Mouse (Mus musculus) large intestine, adult 2 months (tissue): ENCODE measurements at regions not wholly inside any gene's neighbourhood (a gene's known extent, or its start where the extent isn't known, plus 50 kb on each side); places are given as distances from the start of the nearest gene placed in this dataset.

Experiments used
- DNase-seq: peaks from one replicate; pipeline ENCODE4 v3.0.0-alpha.2; 2012; ENCODE audit warnings: low read depth, low spot score
- WGBS: fragments of 180-500 bp; shearing (Covaris S2); methylation state at CpG from one replicate; pipeline ENCODE4 v1.1.7; 2018; 5-methylcytosine and 5-hydroxymethylcytosine counted together

GRCm38 (mm10) chr1:61050346-61050745 lies 72.6 kb downstream of the Icos start:
- DNase-seq = no peak
- 75% methylated on average over 4 of the region's 4 CpGs for WGBS

DNA sequence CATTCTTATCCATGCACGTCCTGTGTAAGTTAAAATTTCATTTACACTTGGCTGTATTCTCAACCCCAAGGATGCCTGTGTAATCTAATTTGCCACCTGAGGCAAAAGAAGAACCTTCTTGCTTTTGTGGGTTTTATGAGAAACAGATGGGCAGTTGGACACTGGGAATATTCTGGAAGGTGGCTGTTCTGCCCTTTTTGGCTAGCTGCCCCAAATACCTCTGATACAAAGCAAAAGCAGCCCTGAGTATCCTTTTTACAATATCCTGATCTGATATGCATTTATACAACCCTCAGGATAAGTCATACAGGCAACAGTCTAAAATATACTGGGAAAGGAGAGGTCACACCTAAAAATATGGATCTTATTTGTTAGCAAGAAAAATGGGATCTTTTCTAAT lies 75.9 kb downstream of the Icos start:
- DNase-seq = no peak
- whole genome bisulfite sequencing = 82% methylated on average over 1 of the region's 1 CpGs

- no peak for DNase-seq
- WGBS = 80% methylated on average over 6 of the region's 6 CpGs
Measured at GRCm38 (mm10) chr1:61054391-61054790, 76.7 kb downstream of the Icos start.

DNA sequence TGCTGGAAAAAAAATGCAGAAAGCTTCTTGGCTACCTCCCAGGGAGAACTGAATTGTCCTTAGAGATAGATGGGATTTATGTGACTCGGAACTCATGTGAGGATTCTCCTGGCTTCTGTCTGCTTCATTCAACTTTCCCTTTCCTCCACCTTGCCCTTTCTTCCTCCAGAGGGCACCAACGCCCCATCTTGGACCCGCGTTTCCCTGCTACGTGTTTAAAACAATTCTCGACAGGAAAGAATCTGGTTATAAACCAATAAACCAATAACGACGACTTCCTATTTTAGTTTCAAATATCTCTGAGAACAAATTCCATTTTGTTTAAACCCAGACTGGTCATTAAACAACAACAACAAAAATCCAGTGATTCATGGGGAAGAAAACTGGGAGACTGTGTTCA lies 77.4 kb downstream of the Icos start:
- peak; percentile 19 for DNase-seq
- WGBS = 2% methylated on average over 8 of the region's 8 CpGs

DNA sequence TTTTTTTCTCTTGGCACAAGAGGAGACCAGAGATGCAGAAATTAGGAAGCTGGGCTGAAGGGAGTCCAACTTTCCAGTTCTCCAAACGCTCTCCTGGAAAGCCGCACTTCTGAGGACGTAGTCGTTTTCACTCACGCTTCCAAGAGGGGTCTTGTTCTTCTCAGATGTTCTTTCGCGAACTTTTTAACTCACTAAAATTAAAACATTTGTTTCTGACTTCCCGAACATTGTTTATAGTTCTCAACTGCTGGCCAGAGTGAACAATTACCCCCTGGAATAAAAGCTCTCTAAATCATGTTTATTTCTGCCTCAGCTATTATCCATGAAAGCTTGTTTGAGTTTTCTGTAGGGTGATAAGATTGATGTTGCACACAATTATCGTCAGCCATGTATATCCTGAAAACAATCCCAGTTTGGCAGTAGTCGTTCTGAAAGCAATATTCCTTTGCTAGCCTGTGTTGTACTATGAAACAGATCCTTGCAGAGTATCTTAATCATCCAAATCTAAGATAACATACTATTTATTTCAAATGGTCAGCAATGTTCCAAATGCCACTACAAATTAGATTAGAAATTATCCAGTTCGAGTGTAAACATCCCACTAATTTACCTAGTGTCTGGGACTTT lies 82.3 kb downstream of the Icos start:
- 56% methylated on average over 11 of the region's 11 CpGs for WGBS
- DNase-seq = no peak

- WGBS = 81% methylated on average over 3 of the region's 3 CpGs
- DNase-seq = no peak
Measured at GRCm38 (mm10) chr1:61061892-61062460, 84.2 kb downstream of the Icos start.

DNA sequence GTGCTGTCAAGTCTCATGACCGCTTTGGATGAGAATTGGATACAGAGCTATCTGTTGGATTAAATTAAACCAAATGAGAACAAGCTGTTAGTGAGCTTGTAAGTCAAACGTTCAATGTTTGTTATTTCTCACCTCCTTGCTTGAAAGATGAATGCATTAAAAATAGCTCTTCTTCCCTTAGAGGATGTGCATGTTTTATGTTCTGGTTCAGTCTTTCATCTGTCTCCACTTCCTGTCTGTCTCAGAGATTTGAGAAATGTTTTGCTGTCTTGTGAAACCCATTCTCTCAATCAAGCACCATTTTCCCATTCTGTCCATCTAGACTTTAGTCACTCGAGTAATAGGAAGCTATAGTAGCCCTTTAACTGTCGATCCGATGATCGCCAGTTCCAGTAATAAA lies 90.4 kb downstream of the Icos start:
- DNase-seq = no peak
- WGBS = 84% methylated on average over 6 of the region's 6 CpGs

- no peak for DNase-seq
- 62% methylated on average over 2 of the region's 2 CpGs for WGBS
Measured at GRCm38 (mm10) chr1:61074127-61074526, 96.4 kb downstream of the Icos start.

- WGBS = 73% methylated on average over 1 of the region's 1 CpGs
- no peak for DNase-seq
Measured at GRCm38 (mm10) chr1:61075335-61075734, 97.6 kb downstream of the Icos start.

- no peak for DNase-seq
Measured at GRCm38 (mm10) chr1:61084732-61085131, 107.0 kb downstream of the Icos start.

GRCm38 (mm10) chr1:61086811-61087210 lies 109.1 kb downstream of the Icos start:
- 65% methylated on average over 5 of the region's 5 CpGs for WGBS
- DNase-seq = no peak

DNA sequence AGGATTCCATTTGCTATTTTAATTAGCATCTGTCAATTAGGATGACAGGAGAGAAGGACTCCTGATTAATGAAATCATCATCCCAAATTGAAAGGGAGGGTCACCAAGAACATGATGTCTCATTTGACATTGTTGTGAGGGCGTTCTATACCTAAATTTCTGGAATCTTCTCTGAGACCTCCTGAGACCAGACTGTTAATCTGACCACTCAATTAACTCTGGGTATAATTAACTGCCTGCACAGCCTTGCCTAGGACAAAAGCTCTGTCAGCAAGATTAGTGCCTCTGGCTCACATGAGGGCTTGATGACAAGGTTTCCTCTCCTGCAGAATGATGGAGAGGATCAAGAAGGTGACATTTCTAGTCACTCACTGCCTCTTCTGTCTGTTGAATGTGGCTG lies 113.1 kb downstream of the Icos start:
- no peak for DNase-seq
- WGBS = 81% methylated on average over 1 of the region's 1 CpGs

- DNase-seq = no peak
Measured at GRCm38 (mm10) chr1:61095481-61096165, 117.9 kb downstream of the Icos start.

- no peak for DNase-seq
- 21% methylated on average over 5 of the region's 5 CpGs for WGBS
Measured at GRCm38 (mm10) chr1:61099341-61099740, 121.6 kb downstream of the Icos start.

DNA sequence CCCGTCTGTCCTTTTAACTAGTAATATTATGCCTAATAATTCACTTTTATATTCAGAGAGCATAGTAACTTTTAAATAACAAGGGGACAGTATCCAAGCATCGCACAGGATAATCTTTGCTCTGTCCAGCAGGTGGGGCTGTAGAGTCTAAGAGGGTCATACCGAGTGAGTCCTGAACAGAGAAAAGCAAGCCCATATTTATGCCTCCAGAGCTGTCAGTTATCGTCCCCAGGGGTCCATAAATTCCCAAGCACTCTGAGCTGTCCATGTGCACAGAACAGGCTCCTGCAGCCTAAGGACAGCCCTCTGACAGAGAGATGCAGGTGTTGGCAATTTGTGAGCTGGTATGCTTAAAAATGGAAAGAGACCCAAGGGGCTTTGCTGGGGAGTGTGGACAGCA lies 124.0 kb downstream of the Icos start:
- WGBS = 58% methylated on average over 4 of the region's 4 CpGs
- DNase-seq = no peak

DNA sequence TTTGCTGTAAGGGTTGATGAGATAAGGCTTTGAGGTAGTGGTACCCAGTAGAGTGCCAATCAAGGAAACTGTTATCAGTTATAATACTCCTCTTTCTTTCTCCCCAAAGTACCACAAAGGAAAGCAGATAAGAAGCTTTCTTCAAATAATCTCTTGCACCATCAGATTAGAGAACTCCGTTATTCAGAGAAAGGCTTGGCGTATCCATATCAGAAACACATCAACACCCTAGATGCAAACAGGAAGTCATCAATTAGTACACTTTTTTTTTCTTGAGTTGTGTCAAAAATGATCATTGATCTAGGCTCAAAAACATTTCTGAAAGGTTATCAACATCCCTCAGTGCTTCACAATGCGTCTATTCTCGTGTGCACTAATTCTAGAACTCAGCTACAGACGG lies 124.6 kb downstream of the Icos start:
- WGBS = 90% methylated on average over 5 of the region's 5 CpGs
- no peak for DNase-seq

GRCm38 (mm10) chr1:61103581-61103980 lies 125.9 kb downstream of the Icos start:
- no peak for DNase-seq
- WGBS = 78% methylated on average over 12 of the region's 12 CpGs

DNA sequence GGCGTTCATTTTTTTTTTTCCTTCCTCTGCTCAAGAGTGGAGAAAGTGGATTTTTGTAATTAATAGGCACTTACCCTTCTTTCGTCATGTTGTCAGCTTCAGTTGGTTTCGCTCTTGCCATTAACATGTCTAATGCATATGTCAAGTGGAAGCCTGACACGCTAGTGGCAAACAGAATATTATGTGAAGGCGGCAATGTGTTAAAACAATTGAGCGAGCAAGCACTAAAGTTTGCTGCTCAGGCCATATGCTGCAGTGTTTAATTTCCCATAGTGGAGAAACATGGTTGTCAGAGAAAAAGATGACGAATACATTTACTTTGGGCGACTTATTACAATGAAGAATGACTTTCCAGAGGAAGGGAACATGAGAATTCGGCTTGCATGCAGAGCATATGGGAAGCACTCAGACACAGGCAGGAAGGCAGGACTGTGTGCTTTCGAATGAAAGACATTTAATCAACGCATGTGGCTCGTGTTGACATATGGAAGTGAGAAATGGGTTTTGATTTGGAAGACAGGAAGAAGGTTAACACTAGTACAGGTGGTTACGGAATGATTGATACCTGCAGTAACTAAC lies 134.1 kb downstream of the Icos start:
- WGBS = 89% methylated on average over 13 of the region's 13 CpGs
- no peak for DNase-seq

GRCm38 (mm10) chr1:61117535-61117934 lies 139.8 kb downstream of the Icos start:
- 51% methylated on average over 10 of the region's 10 CpGs for WGBS
- no peak for DNase-seq

DNA sequence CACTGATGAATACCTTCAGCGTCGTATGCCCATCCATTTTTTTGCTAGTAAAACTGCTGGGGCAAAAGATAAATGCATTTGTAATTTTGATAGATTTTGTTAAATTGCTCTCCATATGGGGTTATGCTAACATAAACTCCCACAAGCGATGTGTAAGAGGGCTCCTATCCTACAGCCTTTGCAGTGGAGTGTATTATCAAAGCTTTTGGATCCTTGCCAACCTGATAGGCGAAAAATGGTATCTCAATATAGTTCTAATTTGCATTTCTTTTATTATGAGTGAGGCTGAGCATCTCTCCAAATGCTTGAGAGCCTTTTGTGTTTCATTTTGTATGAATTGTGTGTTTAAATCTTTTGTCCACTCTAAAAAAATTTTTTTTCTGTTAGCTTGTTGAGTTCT lies 140.3 kb downstream of the Icos start:
- WGBS = 72% methylated on average over 4 of the region's 4 CpGs
- no peak for DNase-seq

GRCm38 (mm10) chr1:61121480-61121879 lies 143.8 kb downstream of the Icos start:
- WGBS = 86% methylated on average over 4 of the region's 4 CpGs

More at GRCm38 (mm10) chr1:61121480-61121879, 143.8 kb downstream of the Icos start:
- DNase-seq = no peak
